Mouse (Mus musculus) Muller cell, postnatal 12 days (primary cell): ENCODE measurements at regions not wholly inside any gene's neighbourhood (a gene's known extent, or its start where the extent isn't known, plus 50 kb on each side); places are given as distances from the start of the nearest gene placed in this dataset.

Experiments
- DNase-seq: peaks from one replicate; pipeline ENCODE4 v3.0.0-alpha.2; 2015; ENCODE audit errors: inconsistent ontology term

GRCm38 (mm10) chr16:5306588-5307248, 50.9 kb upstream of the Eef2kmt start:
- peak; percentile 82 for DNase-seq
